Mouse (Mus musculus) MEL (cell line): ENCODE data around the gene Ap3d1.

Experiments used
- CTCF ChIP-seq, 3 experiments: IDR thresholded peaks in 2 of 3; conservative IDR thresholded peaks in 1 of 3; 2 replicates each; pipeline ENCODE4 v1.5.1; 2011 to 2012; ENCODE audit warnings: low read length in 3 of 3, low read depth in 2 of 3, mild to moderate bottlenecking in 2 of 3, improper control_type of control experiment in 1 of 3, inconsistent platforms in 1 of 3, mixed read lengths in 1 of 3, moderate library complexity in 1 of 3; ENCODE audit not compliant: control insufficient read depth in 1 of 3, insufficient read depth in 1 of 3, poor library complexity in 1 of 3, severe bottlenecking in 1 of 3
- GATA1 ChIP-seq: IDR thresholded peaks from 2 replicates; pipeline ENCODE4 v1.6.1; 2011; ENCODE audit warnings: low read depth, low read length, improper control_type of control experiment
- KAT2A ChIP-seq: conservative IDR thresholded peaks from 2 replicates; pipeline ENCODE4 v1.6.1; 2012; ENCODE audit warnings: low read depth, low read length, improper control_type of control experiment, inconsistent platforms
- MAX ChIP-seq: IDR thresholded peaks from 2 replicates; pipeline ENCODE4 v1.6.1; 2011; ENCODE audit warnings: low read length, improper control_type of control experiment
- POLR2A ChIP-seq, 2 experiments: IDR thresholded peaks; 2 replicates each; pipeline ENCODE4 v1.6.1; 2011 to 2012; ENCODE audit warnings: low read length in 2 of 2, mild to moderate bottlenecking in 2 of 2, control low read depth in 1 of 2, improper control_type of control experiment in 1 of 2, low read depth in 1 of 2, moderate library complexity in 1 of 2; ENCODE audit not compliant: control insufficient read depth in 1 of 2, insufficient read depth in 1 of 2, poor library complexity in 1 of 2
- ZKSCAN1 ChIP-seq: IDR thresholded peaks from 2 replicates; pipeline ENCODE4 v1.6.1; 2012; ENCODE audit warnings: low read depth, mild to moderate bottlenecking, inconsistent platforms, low read length, improper control_type of control experiment, moderate library complexity

DNA sequence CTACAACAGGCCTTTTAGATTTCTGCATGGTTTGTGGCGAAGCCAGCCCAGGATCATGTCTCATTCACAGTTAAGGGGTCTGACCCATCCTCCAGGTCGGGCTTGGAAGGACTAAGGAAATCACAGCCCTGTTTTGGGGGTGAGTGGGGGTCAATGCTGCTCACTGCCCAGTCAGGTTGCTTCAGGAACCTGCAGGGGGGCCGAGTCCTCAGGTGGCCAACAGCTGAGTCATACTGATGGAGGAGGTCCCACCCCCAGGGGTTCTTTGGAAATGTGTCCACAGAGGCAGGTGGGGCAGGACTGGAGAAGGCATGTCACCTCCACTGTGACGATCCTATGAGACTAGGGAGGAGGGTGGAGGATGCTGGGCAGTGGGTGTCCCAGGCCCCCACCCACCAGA is 76.6 kb downstream of the Ap3d1 start:
- no peak for TF ChIP-seq MAX
- TF ChIP-seq CTCF (IDR thresholded peaks at IDR 0.05 in 2 of 3, conservative IDR thresholded peaks at IDR 0.05 in 1 of 3; ENCODE audit: control insufficient read depth in 1 of 3, insufficient read depth in 1 of 3, low read depth in 2 of 3, low read length in 3 of 3, poor library complexity in 1 of 3, severe bottlenecking in 1 of 3): no peak
- TF ChIP-seq ZKSCAN1: no peak
- no peak for TF ChIP-seq KAT2A
- TF ChIP-seq POLR2A (IDR thresholded peaks at IDR 0.05; ENCODE audit: control insufficient read depth in 1 of 2, insufficient read depth in 1 of 2, low read depth in 1 of 2, low read length in 2 of 2, poor library complexity in 1 of 2): peak in 1 of 2 experiments; percentile 19; a peak in 1 of 4 replicates
- TF ChIP-seq GATA1: no peak
